Mouse (Mus musculus): Measurements from ENCODE around the gene Cxcl17. TPM values are rescaled to one million over a fixed set of nuclear protein-coding genes. Genes with fewer than 3 reads are reported as not detected.

The Cxcl17 gene
- polyA plus RNA-seq, 1 experiment, result 1.2 TPM

DNA sequence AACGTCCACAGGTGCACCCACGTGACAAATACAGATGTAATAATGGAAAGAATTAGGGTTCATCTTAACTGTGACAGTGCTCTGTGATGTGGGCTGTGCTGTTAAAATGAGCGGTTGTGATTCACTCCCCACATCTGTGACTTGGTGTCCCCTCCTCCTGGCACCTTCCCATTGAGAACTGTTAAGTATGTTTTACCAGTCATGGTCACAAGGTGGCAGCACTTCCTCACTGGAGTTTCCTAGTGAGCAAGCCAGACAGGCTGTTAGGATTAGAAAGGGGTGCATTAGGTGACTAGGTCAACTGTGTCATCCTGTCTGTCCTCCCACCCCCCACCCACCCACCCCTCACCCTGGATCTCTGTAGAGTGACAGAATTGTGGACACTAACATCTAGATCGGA lies 11.7 kb upstream of the Cxcl17 start:
- no peak for TF ChIP-seq CTCF (IDR thresholded peaks at IDR 0.05; ENCODE audit: borderline replicate concordance, control insufficient read depth, extremely low read depth, insufficient read depth, low read length, poor library complexity)
- no peak for TF ChIP-seq POLR2A (IDR thresholded peaks at IDR 0.05; ENCODE audit: control insufficient read depth, extremely low read depth, insufficient read depth, low read length, poor library complexity)
- peak; percentile 82 for DNase-seq
- WGBS, result 32% methylated on average over 4 of the region's 4 CpGs
- Histone ChIP-seq H3K36me3 (ENCODE audit: control insufficient read depth, insufficient read depth, low read length) (no peaks in the 10 kb centered on the region), H3K4me1 (replicated peaks; ENCODE audit: control insufficient read depth, insufficient read depth, low read length) (no peaks in the 10 kb centered on the region), H3K27ac (ENCODE audit: control insufficient read depth, insufficient read depth, low read length) (no peak overlapping the region), H3K4me3 (ENCODE audit: control insufficient read depth, insufficient read depth, low read length) (no peak overlapping the region), H3K27me3 (ENCODE audit: control insufficient read depth, insufficient read depth, low read length) (no peaks in the 10 kb centered on the region)

DNA sequence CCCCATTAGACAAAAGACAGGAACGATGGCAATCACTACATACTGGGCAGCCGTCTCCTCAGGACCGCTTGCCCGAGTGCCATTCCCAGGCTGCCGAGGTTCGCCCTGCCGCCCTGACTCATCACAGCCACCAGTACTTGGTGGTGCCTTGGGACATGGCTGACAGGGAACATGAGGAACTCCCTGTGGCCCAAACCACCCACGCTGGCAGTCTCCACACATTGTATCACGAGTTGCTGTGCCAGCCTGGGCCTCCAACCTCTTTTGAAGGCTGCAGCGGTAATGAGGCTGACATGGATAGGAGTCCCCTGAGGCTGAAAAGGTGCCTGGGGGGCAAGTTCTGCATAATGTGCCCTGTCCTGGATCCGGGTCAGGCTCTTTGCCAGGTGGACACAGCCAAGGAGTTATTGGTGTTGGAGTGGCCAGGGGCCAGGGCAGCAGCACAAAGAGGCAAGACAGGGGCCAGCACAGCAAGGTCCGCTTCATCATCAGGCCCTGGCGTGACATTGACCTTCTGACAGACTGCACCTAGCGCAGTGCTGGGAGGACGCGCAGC lies 9.7 kb upstream of the Cxcl17 start:
- no peaks in the 10 kb centered on the region for H3K36me3 ChIP-seq (ENCODE audit: control insufficient read depth, insufficient read depth, low read length)

GRCm38 (mm10) chr7:25419943-25420342 lies 7.3 kb upstream of the Cxcl17 start:
- Histone ChIP-seq H3K4me1 (replicated peaks; ENCODE audit: control insufficient read depth, insufficient read depth, low read length) (no peaks in the 10 kb centered on the region), H3K27ac (ENCODE audit: control insufficient read depth, insufficient read depth, low read length) (no peak overlapping the region), H3K36me3 (ENCODE audit: control insufficient read depth, insufficient read depth, low read length) (no peaks in the 10 kb centered on the region), H3K27me3 (ENCODE audit: control insufficient read depth, insufficient read depth, low read length) (no peaks in the 10 kb centered on the region), H3K4me3 (ENCODE audit: control insufficient read depth, insufficient read depth, low read length) (no peak overlapping the region)
- 96% methylated on average over 4 of the region's 4 CpGs for whole genome bisulfite sequencing
- TF ChIP-seq POLR2A (IDR thresholded peaks at IDR 0.05; ENCODE audit: control insufficient read depth, extremely low read depth, insufficient read depth, low read length, poor library complexity) (no peak), CTCF (IDR thresholded peaks at IDR 0.05; ENCODE audit: borderline replicate concordance, control insufficient read depth, extremely low read depth, insufficient read depth, low read length, poor library complexity) (no peak)
- DNase-seq, result no peak

More for the DNA sequence above, 9.7 kb upstream of the Cxcl17 start:
- TF ChIP-seq POLR2A (IDR thresholded peaks at IDR 0.05; ENCODE audit: control insufficient read depth, extremely low read depth, insufficient read depth, low read length, poor library complexity), result no peak
- TF ChIP-seq CTCF (IDR thresholded peaks at IDR 0.05; ENCODE audit: borderline replicate concordance, control insufficient read depth, extremely low read depth, insufficient read depth, low read length, poor library complexity), result no peak
- H3K27ac ChIP-seq (ENCODE audit: control insufficient read depth, insufficient read depth, low read length), result no peak overlapping the region
- H3K4me1 ChIP-seq (replicated peaks; ENCODE audit: control insufficient read depth, insufficient read depth, low read length), result no peaks in the 10 kb centered on the region
- DNase-seq, result no peak
- no peaks in the 10 kb centered on the region for H3K27me3 ChIP-seq (ENCODE audit: control insufficient read depth, insufficient read depth, low read length)
- H3K4me3 ChIP-seq (ENCODE audit: control insufficient read depth, insufficient read depth, low read length), result no peak overlapping the region
- WGBS, result 95% methylated on average over 16 of the region's 16 CpGs

DNA sequence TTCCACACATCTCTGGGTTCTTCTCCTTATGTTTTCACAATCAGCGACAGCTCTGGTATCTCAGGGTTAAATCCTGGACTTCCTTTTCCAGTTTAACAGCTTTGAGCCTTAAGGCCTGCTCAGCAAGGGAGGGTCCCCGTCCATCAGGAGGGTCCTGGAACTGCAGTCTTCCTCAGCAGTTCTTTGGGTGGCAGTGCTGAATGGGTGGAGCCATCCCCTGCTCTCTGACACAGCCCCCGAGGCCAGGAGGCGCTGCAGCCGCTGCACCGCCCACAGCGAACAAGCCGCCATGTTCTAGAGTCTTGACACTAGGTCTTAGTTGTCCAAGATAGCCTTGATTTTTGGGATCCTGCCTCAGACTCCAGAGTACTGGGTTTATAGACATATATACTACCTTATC lies 6.8 kb upstream of the Cxcl17 start:
- Histone ChIP-seq H3K4me3 (ENCODE audit: control insufficient read depth, insufficient read depth, low read length) (no peak overlapping the region), H3K27me3 (ENCODE audit: control insufficient read depth, insufficient read depth, low read length) (no peaks in the 10 kb centered on the region), H3K27ac (ENCODE audit: control insufficient read depth, insufficient read depth, low read length) (no peak overlapping the region), H3K4me1 (replicated peaks; ENCODE audit: control insufficient read depth, insufficient read depth, low read length) (no peaks in the 10 kb centered on the region), H3K36me3 (ENCODE audit: control insufficient read depth, insufficient read depth, low read length) (no peaks in the 10 kb centered on the region)
- no peak for TF ChIP-seq POLR2A (IDR thresholded peaks at IDR 0.05; ENCODE audit: control insufficient read depth, extremely low read depth, insufficient read depth, low read length, poor library complexity)
- TF ChIP-seq CTCF (IDR thresholded peaks at IDR 0.05; ENCODE audit: borderline replicate concordance, control insufficient read depth, extremely low read depth, insufficient read depth, low read length, poor library complexity), result no peak
- no peak for DNase-seq
- WGBS, result 94% methylated on average over 8 of the region's 8 CpGs

GRCm38 (mm10) chr7:25417597-25417996 lies 4.9 kb upstream of the Cxcl17 start:
- DNase-seq, result peak; percentile 41
- TF ChIP-seq POLR2A (IDR thresholded peaks at IDR 0.05; ENCODE audit: control insufficient read depth, extremely low read depth, insufficient read depth, low read length, poor library complexity) (no peak), CTCF (IDR thresholded peaks at IDR 0.05; ENCODE audit: borderline replicate concordance, control insufficient read depth, extremely low read depth, insufficient read depth, low read length, poor library complexity) (no peak)
- 96% methylated on average over 1 of the region's 1 CpGs for WGBS
- no peak overlapping the region for H3K4me3 ChIP-seq (ENCODE audit: control insufficient read depth, insufficient read depth, low read length)
- no peaks in the 10 kb centered on the region for H3K36me3 ChIP-seq (ENCODE audit: control insufficient read depth, insufficient read depth, low read length)
- no peak overlapping the region for H3K27ac ChIP-seq (ENCODE audit: control insufficient read depth, insufficient read depth, low read length)
- H3K4me1 ChIP-seq (replicated peaks; ENCODE audit: control insufficient read depth, insufficient read depth, low read length), result peaks cover 3% of the 10 kb centered on the region
- H3K27me3 ChIP-seq (ENCODE audit: control insufficient read depth, insufficient read depth, low read length), result no peaks in the 10 kb centered on the region

- TF ChIP-seq CTCF (IDR thresholded peaks at IDR 0.05; ENCODE audit: borderline replicate concordance, control insufficient read depth, extremely low read depth, insufficient read depth, low read length, poor library complexity), result no peak
- 95% methylated on average over 3 of the region's 3 CpGs for WGBS
Measured at GRCm38 (mm10) chr7:25411861-25412260, 825 bp downstream of the Cxcl17 start.

More at GRCm38 (mm10) chr7:25411861-25412260, 825 bp downstream of the Cxcl17 start:
- no peak overlapping the region for H3K27ac ChIP-seq (ENCODE audit: control insufficient read depth, insufficient read depth, low read length)
- H3K36me3 ChIP-seq (ENCODE audit: control insufficient read depth, insufficient read depth, low read length), result no peaks in the 10 kb centered on the region
- no peaks in the 10 kb centered on the region for H3K27me3 ChIP-seq (ENCODE audit: control insufficient read depth, insufficient read depth, low read length)
- no peak for DNase-seq
- peaks cover 3% of the 10 kb centered on the region for H3K4me1 ChIP-seq (replicated peaks; ENCODE audit: control insufficient read depth, insufficient read depth, low read length)
- H3K4me3 ChIP-seq (ENCODE audit: control insufficient read depth, insufficient read depth, low read length), result no peak overlapping the region
